Mouse (Mus musculus) MEL (cell line): ENCODE results near the gene Cd8b1. TPM values are rescaled to one million over a fixed set of nuclear protein-coding genes. Genes with fewer than 3 reads are reported as not detected.
"Not testable (repeated sequence)": the region's sequence is repeated elsewhere in the genome, so short reads cannot be mapped to it uniquely, and the experiment has no call there.

Experiments
- DNase-seq: peaks from one replicate; pipeline ENCODE4 v3.0.0; 2011; ENCODE audit warnings: low read depth, low spot score
- H3K27ac ChIP-seq: 2 replicates; pipeline ENCODE4 v1.5.1; 2012; ENCODE audit warnings: low read depth, mild to moderate bottlenecking, control low read depth, low read length, moderate library complexity; ENCODE audit not compliant: control insufficient read depth
- H3K27me3 ChIP-seq, 2 experiments: fragments of 150-350 bp in 1 of 2; sonication (generic) in 1 of 2; 2 replicates each; pipeline ENCODE4 v1.6.1; 2012; ENCODE audit warnings: low read length in 2 of 2, mild to moderate bottlenecking in 2 of 2, improper control_type of control experiment in 1 of 2, moderate library complexity in 1 of 2; ENCODE audit not compliant: insufficient read depth in 2 of 2, control insufficient read depth in 1 of 2
- H3K36me3 ChIP-seq, 2 experiments: 2 replicates each; pipeline ENCODE4 v1.6.1; 2012 to 2014; ENCODE audit warnings: low read length in 2 of 2, improper control_type of control experiment in 1 of 2, inconsistent platforms in 1 of 2, mild to moderate bottlenecking in 1 of 2; ENCODE audit not compliant: insufficient read depth in 2 of 2, control insufficient read depth in 1 of 2
- H3K4me1 ChIP-seq, 2 experiments: fragments of 150-350 bp in 1 of 2; sonication (generic) in 1 of 2; 2 replicates each; pipeline ENCODE4 v1.6.1; 2012; ENCODE audit warnings: low read length in 2 of 2, improper control_type of control experiment in 1 of 2, mild to moderate bottlenecking in 1 of 2; ENCODE audit not compliant: insufficient read depth in 2 of 2, control insufficient read depth in 1 of 2
- H3K4me3 ChIP-seq, 2 experiments: fragments of 150-350 bp in 1 of 2; sonication (generic) in 1 of 2; 2 replicates each; pipeline ENCODE4 v1.5.1; 2012; ENCODE audit warnings: low read depth in 2 of 2, low read length in 2 of 2, mild to moderate bottlenecking in 2 of 2, moderate library complexity in 2 of 2, control low read depth in 1 of 2, improper control_type of control experiment in 1 of 2; ENCODE audit not compliant: control insufficient read depth in 1 of 2, insufficient read depth in 1 of 2
- H3K79me2 ChIP-seq: 2 replicates; pipeline ENCODE4 v1.6.1; 2012; ENCODE audit warnings: mild to moderate bottlenecking, low read length, moderate library complexity; ENCODE audit not compliant: control insufficient read depth, poor library complexity, insufficient read depth
- H3K9ac ChIP-seq: 2 replicates; pipeline ENCODE4 v1.6.1; 2012; ENCODE audit warnings: low read depth, mild to moderate bottlenecking, control low read depth, low read length, moderate library complexity; ENCODE audit not compliant: control insufficient read depth, poor library complexity, severe bottlenecking
- H3K9me3 ChIP-seq: fragments of 150-350 bp; sonication (generic); replicated peaks from 2 replicates; pipeline ENCODE4 v1.6.1; 2012; ENCODE audit warnings: mild to moderate bottlenecking, low read length, improper control_type of control experiment, moderate library complexity; ENCODE audit not compliant: insufficient read depth
- CTCF ChIP-seq, 3 experiments: IDR thresholded peaks in 2 of 3; conservative IDR thresholded peaks in 1 of 3; 2 replicates each; pipeline ENCODE4 v1.5.1; 2011 to 2012; ENCODE audit warnings: low read length in 3 of 3, low read depth in 2 of 3, mild to moderate bottlenecking in 2 of 3, improper control_type of control experiment in 1 of 3, inconsistent platforms in 1 of 3, mixed read lengths in 1 of 3, moderate library complexity in 1 of 3; ENCODE audit not compliant: control insufficient read depth in 1 of 3, insufficient read depth in 1 of 3, poor library complexity in 1 of 3, severe bottlenecking in 1 of 3
- E2F4 ChIP-seq: IDR thresholded peaks from 2 replicates; pipeline ENCODE4 v1.6.1; 2011; ENCODE audit warnings: low read depth, low read length, improper control_type of control experiment, borderline replicate concordance
- ETS1 ChIP-seq: IDR thresholded peaks from 2 replicates; pipeline ENCODE4 v1.6.1; 2012; ENCODE audit warnings: low read depth, mild to moderate bottlenecking, inconsistent platforms, low read length, improper control_type of control experiment, moderate library complexity
- GABPA ChIP-seq: IDR thresholded peaks from 2 replicates; pipeline ENCODE4 v1.6.1; 2012; ENCODE audit warnings: low read depth, mild to moderate bottlenecking, inconsistent platforms, low read length, improper control_type of control experiment, moderate library complexity
- GATA1 ChIP-seq: IDR thresholded peaks from 2 replicates; pipeline ENCODE4 v1.6.1; 2011; ENCODE audit warnings: low read depth, low read length, improper control_type of control experiment
- JUND ChIP-seq: IDR thresholded peaks from 2 replicates; pipeline ENCODE4 v1.6.1; 2011; ENCODE audit warnings: low read depth, mild to moderate bottlenecking, improper control_type of control experiment, low read length
- MAZ ChIP-seq: IDR thresholded peaks from 2 replicates; pipeline ENCODE4 v1.6.1; 2012; ENCODE audit warnings: low read depth, mild to moderate bottlenecking, inconsistent platforms, low read length, improper control_type of control experiment
- MXI1 ChIP-seq: IDR thresholded peaks from 2 replicates; pipeline ENCODE4 v1.6.1; 2011; ENCODE audit warnings: mild to moderate bottlenecking, low read depth, low read length, improper control_type of control experiment
- POLR2AphosphoS2 ChIP-seq: IDR thresholded peaks from 2 replicates; pipeline ENCODE4 v1.6.1; 2011; ENCODE audit warnings: low read length, improper control_type of control experiment
- POLR2AphosphoS5 ChIP-seq: IDR thresholded peaks from 2 replicates; pipeline ENCODE4 v1.6.1; 2012; ENCODE audit warnings: low read depth, borderline replicate concordance, mild to moderate bottlenecking, inconsistent platforms, low read length, moderate library complexity, mixed read lengths
- RAD21 ChIP-seq: IDR thresholded peaks from 2 replicates; pipeline ENCODE4 v1.6.1; 2011; ENCODE audit warnings: mild to moderate bottlenecking, low read depth, low read length, improper control_type of control experiment
- RCOR1 ChIP-seq: IDR thresholded peaks from 2 replicates; pipeline ENCODE4 v1.6.1; 2012; ENCODE audit warnings: low read depth, mild to moderate bottlenecking, inconsistent platforms, low read length, improper control_type of control experiment
- TBP ChIP-seq: IDR thresholded peaks from 2 replicates; pipeline ENCODE4 v1.8.0; 2011; ENCODE audit warnings: low read depth, low read length, improper control_type of control experiment
- USF2 ChIP-seq, 2 experiments: IDR thresholded peaks; 2 replicates each; pipeline ENCODE4 v1.6.1; 2011 to 2012; ENCODE audit warnings: improper control_type of control experiment in 2 of 2, low read length in 2 of 2, borderline replicate concordance in 1 of 2, inconsistent platforms in 1 of 2, low read depth in 1 of 2, mild to moderate bottlenecking in 1 of 2; ENCODE audit not compliant: insufficient read depth in 1 of 2
- ZMIZ1 ChIP-seq: IDR thresholded peaks from 2 replicates; pipeline ENCODE4 v1.6.1; 2012; ENCODE audit warnings: low read depth, mild to moderate bottlenecking, inconsistent platforms, low read length, improper control_type of control experiment, moderate library complexity
- ZNF384 ChIP-seq: IDR thresholded peaks from 2 replicates; pipeline ENCODE4 v1.6.1; 2012; ENCODE audit warnings: low read depth, mild to moderate bottlenecking, inconsistent platforms, low read length, improper control_type of control experiment
- polyA plus RNA-seq, 2 experiments: library from polyadenylated mRNA; stranded (reverse) in 1 of 2; unstranded in 1 of 2; fragments of >175 nt in 1 of 2; fragments of >200 nt in 1 of 2; gene quantifications; 2 replicates each; pipeline versions ENCODE4 v1.2.1 to v1.2.4; 2012; ENCODE audit warnings: low replicate concordance in 2 of 2, low read depth in 1 of 2; ENCODE audit not compliant: insufficient read length in 2 of 2, insufficient read depth in 1 of 2, missing spikeins in 1 of 2
- total RNA-seq: library from RNA; depleted of rRNA; stranded (reverse); fragments of 300-350 nt; gene quantifications from 2 replicates; pipeline ENCODE4 v1.2.3, GENCODE M21; 2012

Gene Cd8b1
- total and polyA plus RNA-seq, 3 experiments = not detected

DNA sequence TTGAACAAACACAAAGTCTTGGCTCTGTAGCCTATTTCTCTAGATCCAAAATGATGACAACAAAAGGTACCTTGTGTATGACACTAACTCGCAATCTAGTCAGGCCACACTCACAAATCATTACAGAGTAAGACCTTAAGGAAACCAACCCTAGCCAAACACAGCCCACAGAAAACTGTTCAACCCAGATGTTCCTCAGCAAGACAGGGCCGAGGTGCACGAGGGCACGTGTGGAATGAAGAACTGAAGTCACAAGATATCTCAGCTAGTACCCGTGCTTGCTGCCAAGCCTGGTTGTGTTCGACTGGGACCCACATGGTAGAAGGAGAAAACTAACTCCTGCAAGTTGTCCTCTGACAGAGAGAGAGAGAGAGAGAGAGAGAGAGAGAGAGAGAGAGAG lies 7.3 kb downstream of the Cd8b1 start:
- no peaks in the 10 kb centered on the region for H3K9me3 ChIP-seq
- no peaks in the 10 kb centered on the region for H3K36me3 ChIP-seq
- TF ChIP-seq ETS1 = no peak
- no peak for TF ChIP-seq POLR2AphosphoS5
- no peak for TF ChIP-seq JUND
- TF ChIP-seq USF2 (IDR thresholded peaks at IDR 0.05; ENCODE audit: borderline replicate concordance in 1 of 2, insufficient read depth in 1 of 2, low read depth in 1 of 2, low read length in 2 of 2) = no peak
- no peak for TF ChIP-seq ZMIZ1
- TF ChIP-seq RCOR1 = no peak
- TF ChIP-seq MAZ = no peak
- no peak for TF ChIP-seq E2F4
- no peak for TF ChIP-seq MXI1
- TF ChIP-seq ZNF384 = no peak
- TF ChIP-seq GATA1 = no peak
- TF ChIP-seq GABPA = no peak
- TF ChIP-seq POLR2AphosphoS2 = no peak
- no peak overlapping the region for H3K4me3 ChIP-seq
- no peak for DNase-seq
- no peak overlapping the region for H3K27ac ChIP-seq
- no peaks in the 10 kb centered on the region for H3K79me2 ChIP-seq
- no peaks in the 10 kb centered on the region for H3K4me1 ChIP-seq
- H3K9ac ChIP-seq = no peak overlapping the region
- peaks cover 1 to 3% of the 10 kb centered on the region in 2 experiments; a peak in 2 of 4 replicates for H3K27me3 ChIP-seq

DNA sequence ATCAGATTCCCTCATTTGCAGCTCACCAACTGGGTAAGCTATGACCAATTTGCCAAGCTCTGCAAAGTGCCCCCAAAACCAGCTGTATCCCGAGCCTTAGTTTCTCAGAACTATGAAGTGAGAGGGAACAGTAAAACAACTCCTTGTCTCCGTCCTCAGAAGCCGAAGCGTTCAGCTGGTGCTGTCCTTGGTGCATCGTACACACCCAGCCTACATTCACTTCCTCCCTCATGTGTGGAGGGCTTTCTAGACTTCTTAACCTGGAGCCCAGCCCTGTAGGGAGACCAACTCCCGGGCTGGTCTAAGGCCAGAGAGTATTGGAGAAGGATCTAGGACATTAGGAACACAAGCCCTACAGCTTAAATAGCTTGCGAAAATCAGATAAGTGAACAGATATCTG lies 7.9 kb downstream of the Cd8b1 start:
- Histone ChIP-seq H3K4me1 (no peaks in the 10 kb centered on the region), H3K4me3 (no peak overlapping the region), H3K9ac (no peak overlapping the region), H3K79me2 (no peaks in the 10 kb centered on the region), H3K27ac (no peak overlapping the region), H3K27me3 (peaks cover 1 to 3% of the 10 kb centered on the region in 2 experiments; a peak in 2 of 4 replicates), H3K36me3 (no peaks in the 10 kb centered on the region), H3K9me3 (no peaks in the 10 kb centered on the region)
- DNase-seq = no peak
- TF ChIP-seq USF2 (IDR thresholded peaks at IDR 0.05; ENCODE audit: borderline replicate concordance in 1 of 2, insufficient read depth in 1 of 2, low read depth in 1 of 2, low read length in 2 of 2) = no peak
- TF ChIP-seq POLR2AphosphoS2 = no peak
- TF ChIP-seq ZNF384 = no peak
- TF ChIP-seq TBP = no peak
- TF ChIP-seq ZMIZ1 = no peak
- no peak for TF ChIP-seq RAD21
- TF ChIP-seq CTCF (IDR thresholded peaks at IDR 0.05 in 2 of 3, conservative IDR thresholded peaks at IDR 0.05 in 1 of 3; ENCODE audit: control insufficient read depth in 1 of 3, insufficient read depth in 1 of 3, low read depth in 2 of 3, low read length in 3 of 3, poor library complexity in 1 of 3, severe bottlenecking in 1 of 3) = no peak
- TF ChIP-seq GABPA = no peak
- TF ChIP-seq ETS1 = no peak

DNA sequence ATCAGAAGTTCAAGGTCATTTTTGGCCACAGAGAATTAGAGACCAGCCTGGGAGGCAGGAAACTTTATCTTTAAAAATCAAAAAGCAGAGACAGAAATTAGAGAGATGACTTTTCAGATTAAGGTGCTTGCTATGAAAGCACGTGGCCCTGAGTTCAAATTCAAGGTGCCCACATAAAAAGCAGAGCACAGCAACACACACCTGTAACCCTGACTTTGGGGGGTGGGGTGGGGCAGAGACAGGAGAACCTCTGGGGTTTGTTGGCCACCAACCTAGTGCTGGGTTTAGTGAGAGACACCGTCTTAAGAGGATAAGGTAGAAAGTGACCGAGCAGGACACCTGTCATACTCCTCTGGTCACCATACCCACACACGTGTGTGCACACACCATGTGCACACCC lies 8.9 kb downstream of the Cd8b1 start:
- not testable (repeated sequence) for DNase-seq

More for the DNA sequence above, 8.9 kb downstream of the Cd8b1 start:
- not testable (repeated sequence) for H3K27ac ChIP-seq, H3K4me1 ChIP-seq, H3K9me3 ChIP-seq, H3K4me3 ChIP-seq, H3K27me3 ChIP-seq, H3K36me3 ChIP-seq, H3K79me2 ChIP-seq, H3K9ac ChIP-seq
